Mouse (Mus musculus) lung, embryonic 16.5 days (tissue): ENCODE results near the gene Timm8a1. TPM values are rescaled to one million over a fixed set of nuclear protein-coding genes. Genes with fewer than 3 reads are reported as not detected.

Source experiments
- polyA plus RNA-seq: library from polyadenylated mRNA; unstranded; fragments of >200 nt; fragmentation: Nextera tagmentation; extraction: Ambion mirVana; gene quantifications from 2 replicates; pipeline ENCODE4 v1.2.1, GENCODE M21; 2015

The Timm8a1 gene
- polyA plus RNA-seq, 1 experiment from 2014 or later: 58.2 TPM

Other genes starting within 250 kb of the Timm8a1 start
- 3.6 and 4.4 TPM in 2 replicates for gene Tmem35a, start 246.6 kb downstream of the Timm8a1 start, polyA plus RNA-seq
- gene Cenpi, start 233.8 kb downstream of the Timm8a1 start, polyA plus RNA-seq: 29.5 and 34.5 TPM in 2 replicates
- 0.40 and 0.41 TPM in 2 replicates for gene Drp2, start 137.3 kb downstream of the Timm8a1 start, polyA plus RNA-seq
- not detected in 2 replicates for gene Taf7l, start 65.4 kb downstream of the Timm8a1 start, polyA plus RNA-seq
- gene Btk, start 41.7 kb upstream of the Timm8a1 start, polyA plus RNA-seq: 1.9 and 2.1 TPM in 2 replicates
- 359 and 439 TPM in 2 replicates for gene Rpl36a, start 43.8 kb upstream of the Timm8a1 start, polyA plus RNA-seq
- 6.9 TPM in 2 replicates for gene Gla, start 59.3 kb upstream of the Timm8a1 start, polyA plus RNA-seq
- gene Hnrnph2, start 59.3 kb upstream of the Timm8a1 start, polyA plus RNA-seq: 160 and 172 TPM in 2 replicates
- 5.0 and 5.3 TPM in 2 replicates for gene Armcx4, start 144.7 kb upstream of the Timm8a1 start, polyA plus RNA-seq
- 52.7 and 54.0 TPM in 2 replicates for gene Armcx1, start 176.1 kb upstream of the Timm8a1 start, polyA plus RNA-seq
- 17.0 and 19.6 TPM in 2 replicates for gene Armcx6, start 209.6 kb upstream of the Timm8a1 start, polyA plus RNA-seq
- gene Armcx3, start 214.7 kb upstream of the Timm8a1 start, polyA plus RNA-seq: 72.4 and 75.8 TPM in 2 replicates